Mouse (Mus musculus) midbrain, embryonic 13.5 days (tissue): ENCODE results near the gene Pole2. TPM values are rescaled to one million over a fixed set of nuclear protein-coding genes. Genes with fewer than 3 reads are reported as not detected.

Experiments used
- ATAC-seq: fragments of 200-750 bp; cut with Nextera tagmentation; 2 replicates; pipeline ENCODE4 v1.8.0; 2017; ENCODE audit warnings: mild to moderate bottlenecking, moderate TSS enrichment, moderate library complexity
- H3K27ac ChIP-seq: fragments of 300-500 bp; sonication (generic); 2 replicates; pipeline ENCODE4 v1.5.1; 2015; ENCODE audit warnings: inconsistent platforms, mild to moderate bottlenecking, moderate library complexity
- H3K27me3 ChIP-seq: fragments of 300-500 bp; sonication (generic); 2 replicates; pipeline ENCODE4 v1.6.1; 2015; ENCODE audit warnings: mild to moderate bottlenecking, inconsistent platforms
- H3K36me3 ChIP-seq: fragments of 300-500 bp; sonication (generic); 2 replicates; pipeline ENCODE4 v1.6.1; 2015; ENCODE audit warnings: mild to moderate bottlenecking, inconsistent platforms
- H3K4me1 ChIP-seq: fragments of 300-500 bp; sonication (generic); replicated peaks from 2 replicates; pipeline ENCODE4 v1.6.1; 2015; ENCODE audit warnings: inconsistent platforms
- H3K4me2 ChIP-seq: fragments of 300-500 bp; sonication (generic); replicated peaks from 2 replicates; pipeline ENCODE4 v1.6.1; 2015; ENCODE audit warnings: moderate library complexity, mild to moderate bottlenecking, inconsistent platforms
- H3K4me3 ChIP-seq: fragments of 300-500 bp; sonication (generic); replicated peaks from 2 replicates; pipeline ENCODE4 v1.5.1; 2015; ENCODE audit warnings: mild to moderate bottlenecking, inconsistent platforms
- H3K9ac ChIP-seq: fragments of 300-500 bp; sonication (generic); replicated peaks from 2 replicates; pipeline ENCODE4 v1.6.1; 2015; ENCODE audit warnings: mild to moderate bottlenecking, inconsistent platforms
- H3K9me3 ChIP-seq: fragments of 300-500 bp; sonication (generic); 2 replicates; pipeline ENCODE4 v1.6.1; 2016; ENCODE audit warnings: mild to moderate bottlenecking, inconsistent platforms
- WGBS: fragments of 180-500 bp; shearing (Covaris S2); methylation state at CpG from one replicate; pipeline ENCODE4 v1.1.7; 2015; 5-methylcytosine and 5-hydroxymethylcytosine counted together
- polyA plus RNA-seq: library from polyadenylated mRNA; unstranded; fragments of >200 nt; fragmentation: Nextera tagmentation; extraction: Ambion mirVana; gene quantifications from 2 replicates; pipeline ENCODE4 v1.2.1, GENCODE M21; 2015

Pole2 gene
- polyA plus RNA-seq, 1 experiment from 2014 or later: 10.0 TPM

DNA sequence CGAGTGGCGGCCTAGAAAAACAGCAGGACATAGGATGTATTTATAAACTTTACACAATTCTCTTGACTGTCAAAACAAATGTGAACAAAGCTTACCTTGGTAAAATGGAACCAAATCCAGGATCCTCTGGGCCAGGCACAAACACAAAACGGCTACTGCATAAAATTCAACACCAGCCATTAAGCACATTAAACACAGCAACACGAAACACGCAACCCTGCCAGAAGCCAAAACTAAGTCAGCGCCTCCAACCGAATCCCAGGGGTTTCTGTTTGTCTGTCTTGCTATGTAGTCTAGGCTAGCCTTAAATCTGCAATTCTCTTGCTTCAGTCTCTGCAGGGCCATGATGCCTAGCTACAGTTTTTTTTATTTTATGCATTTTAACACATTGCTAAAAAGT is 20.1 kb downstream of the Pole2 start:
- Histone ChIP-seq H3K27me3 (no peaks in the 10 kb centered on the region), H3K4me2 (no peak overlapping the region), H3K4me1 (no peaks in the 10 kb centered on the region; the same call in 1 of the 2 replicates), H3K36me3 (no peaks in the 10 kb centered on the region; the same call in none of the 2 replicates), H3K9me3 (no peaks in the 10 kb centered on the region), H3K4me3 (no peak overlapping the region), H3K27ac (no peak overlapping the region), H3K9ac (no peak overlapping the region)
- no peak for ATAC-seq
- WGBS: 97% methylated on average over 7 of the region's 7 CpGs

DNA sequence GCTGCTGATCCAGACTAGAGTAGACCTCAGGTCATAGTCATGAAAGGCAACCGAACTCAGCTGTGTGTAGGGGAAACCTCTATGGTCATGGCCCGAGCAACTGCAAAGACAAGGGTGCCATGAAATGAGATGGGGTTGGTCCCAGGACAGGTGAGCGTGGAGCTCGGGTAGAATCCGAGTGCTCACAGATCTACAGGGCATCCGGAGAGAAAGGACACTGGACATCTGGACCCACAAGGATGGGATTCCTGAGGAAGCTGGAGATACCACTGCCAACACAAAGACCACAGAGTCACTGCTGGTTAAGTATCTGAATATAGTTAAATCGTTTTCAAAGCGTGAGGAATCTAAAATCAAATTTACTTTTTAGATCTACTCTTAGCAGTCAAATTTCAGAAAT is 20.6 kb downstream of the Pole2 start:
- Histone ChIP-seq H3K4me1 (no peaks in the 10 kb centered on the region; the same call in 1 of the 2 replicates), H3K4me2 (no peak overlapping the region), H3K9ac (no peak overlapping the region), H3K36me3 (peaks cover 4% of the 10 kb centered on the region), H3K4me3 (no peak overlapping the region), H3K27ac (no peak overlapping the region), H3K9me3 (no peaks in the 10 kb centered on the region), H3K27me3 (no peaks in the 10 kb centered on the region)
- no peak for ATAC-seq
- 93% methylated on average over 8 of the region's 8 CpGs for WGBS

DNA sequence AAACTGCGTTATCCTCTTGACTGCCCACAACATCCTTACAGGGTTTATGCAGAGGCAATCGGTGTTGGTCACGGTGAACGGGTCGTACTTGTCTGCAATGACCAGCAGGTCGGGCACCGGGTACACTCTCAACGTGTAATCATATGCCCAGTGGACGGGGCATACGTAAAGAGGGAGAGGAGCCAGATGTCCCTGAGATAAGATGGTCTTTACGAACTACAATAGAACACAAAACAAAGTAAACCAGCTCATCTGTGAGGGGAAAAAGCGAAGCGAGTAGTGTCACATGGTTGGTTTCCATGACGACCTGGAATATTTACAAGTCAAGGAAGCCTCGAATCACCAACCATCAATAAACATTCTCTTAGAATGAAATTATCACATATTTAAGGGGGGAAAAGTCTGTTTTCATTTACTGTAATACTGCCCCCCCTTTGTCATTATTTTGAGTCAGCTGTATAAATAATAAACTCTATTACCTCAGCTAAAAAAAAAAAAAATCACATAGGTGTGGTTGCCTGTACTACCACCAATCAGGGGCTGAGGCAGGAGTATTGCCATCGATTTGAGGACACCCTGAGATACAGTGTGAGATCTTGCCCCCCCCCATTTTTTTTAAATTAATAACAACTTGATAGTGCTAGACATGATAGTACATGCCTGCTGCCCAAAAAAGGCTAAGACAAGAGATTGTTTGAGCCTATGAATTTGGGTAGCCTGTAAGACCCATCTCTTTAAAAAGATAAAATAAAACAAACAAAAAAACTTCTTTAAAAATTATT is 23.8 kb downstream of the Pole2 start, which contains the start of gene Gm49384:
TSS of gene Gm49384 (minus strand) at position 216 of the 782 bp plus-strand sequence.
- H3K36me3 ChIP-seq: peaks cover 22% of the 10 kb centered on the region

DNA sequence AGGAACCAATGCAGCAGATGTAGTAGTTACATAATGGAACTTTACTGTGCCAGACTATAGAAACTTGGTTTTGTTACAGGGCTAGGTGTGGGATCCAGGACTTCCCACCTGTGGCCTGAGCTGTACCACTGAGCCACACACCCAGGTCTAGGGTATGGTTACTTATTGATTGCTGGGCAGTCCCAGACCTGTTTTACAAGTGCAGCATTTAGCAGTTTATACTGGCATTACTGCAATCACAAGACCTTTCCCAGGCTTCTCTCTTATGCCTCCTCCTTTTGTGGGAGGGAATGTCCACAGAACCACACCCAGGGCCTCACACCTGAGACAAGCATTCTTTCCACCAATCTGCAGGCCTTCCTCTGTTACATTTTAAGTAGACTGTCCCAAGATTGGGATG is 29.0 kb downstream of the Pole2 start:
- ATAC-seq: no peak
- Histone ChIP-seq H3K4me2 (peak overlapping the region; percentile 96; the same call in 1 of the 2 replicates), H3K9me3 (no peaks in the 10 kb centered on the region), H3K27ac (no peak overlapping the region), H3K4me3 (peak overlapping the region; percentile 96; the same call in 1 of the 2 replicates), H3K27me3 (no peaks in the 10 kb centered on the region), H3K4me1 (peaks cover 31% of the 10 kb centered on the region), H3K9ac (no peak overlapping the region), H3K36me3 (peaks cover 23% of the 10 kb centered on the region)

More for the DNA sequence above, 23.8 kb downstream of the Pole2 start, which contains the start of gene Gm49384:
- no peaks in the 10 kb centered on the region for H3K27me3 ChIP-seq
- no peak within 1 kb of the TSS for H3K4me3 ChIP-seq
- H3K9ac ChIP-seq: no peak within 1 kb of the TSS
- H3K27ac ChIP-seq: no peak within 1 kb of the TSS
- no peak within 1 kb of the TSS; the same call in 1 of the 2 replicates for H3K4me2 ChIP-seq
- peak; percentile 55; the same call in 1 of the 2 replicates for ATAC-seq
- 67% methylated on average over 16 of the region's 16 CpGs for WGBS
- H3K4me1 ChIP-seq: peaks cover 4% of the 10 kb centered on the region; the same call in 1 of the 2 replicates
- no peaks in the 10 kb centered on the region for H3K9me3 ChIP-seq

DNA sequence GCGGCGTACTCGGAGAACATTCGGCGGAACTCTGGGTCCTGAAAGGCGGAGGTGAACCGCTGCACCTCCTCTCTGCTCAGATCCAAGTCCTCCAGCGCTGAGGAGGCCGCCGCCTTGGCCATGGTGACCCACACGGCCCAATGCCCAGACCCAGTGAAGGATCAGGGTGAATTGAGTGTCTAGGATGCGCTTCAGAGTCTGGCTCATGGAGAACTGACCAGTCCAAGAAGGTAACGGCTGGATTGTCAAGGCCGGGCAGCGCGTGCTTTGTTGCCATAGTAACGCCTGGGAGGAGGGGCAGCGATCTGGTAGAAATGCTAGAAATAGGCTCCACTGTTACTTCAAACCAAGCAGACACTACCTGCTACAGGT is 29.8 kb downstream of the Pole2 start, which contains the start of gene Dnaaf2:
TSS of gene Dnaaf2 (minus strand) at position 266 of the 372 bp plus-strand sequence.
- peak; percentile 61 for ATAC-seq

DNA sequence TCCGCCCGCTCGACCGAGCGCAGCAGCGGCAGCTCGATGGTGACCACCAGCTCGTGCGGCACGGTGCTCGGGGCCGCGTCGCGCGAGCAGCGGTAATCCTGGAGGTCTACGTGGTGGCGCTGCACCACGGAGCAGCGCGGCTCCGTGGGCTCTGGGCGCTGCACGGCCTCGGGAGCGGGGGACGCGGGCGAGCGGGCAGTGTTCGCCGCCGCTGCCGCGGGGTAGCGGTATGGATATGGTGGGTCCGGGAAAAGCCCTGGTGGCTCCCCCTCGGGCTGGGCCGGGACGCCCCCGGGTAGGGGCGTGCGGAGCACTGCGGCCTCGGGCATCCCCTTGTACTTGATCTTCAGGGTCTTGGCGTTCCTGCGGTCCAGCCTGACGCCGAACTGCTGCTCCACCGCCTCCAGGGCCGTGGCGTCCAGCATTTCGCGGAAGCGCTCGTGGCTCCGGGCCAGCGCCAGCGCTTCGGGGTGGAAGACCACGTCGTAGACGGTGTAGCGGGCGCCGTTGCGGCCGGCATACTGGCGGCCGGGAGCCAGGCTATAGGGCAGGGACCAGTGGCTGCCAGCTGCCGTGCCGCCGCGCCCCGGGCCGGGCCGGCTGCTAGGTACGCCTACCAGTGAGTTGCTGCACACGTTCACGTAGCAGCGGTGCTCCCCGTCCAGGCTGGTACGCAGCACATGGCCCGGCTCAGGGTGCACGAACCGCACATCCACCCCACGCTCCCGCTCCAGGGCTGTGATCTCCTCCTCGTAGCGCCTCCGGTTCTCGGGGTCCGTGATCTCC is 30.4 kb downstream of the Pole2 start:
- Histone ChIP-seq H3K27ac (peak overlapping the region; percentile 89), H3K4me1 (peaks cover 31% of the 10 kb centered on the region), H3K4me2 (peak overlapping the region; percentile 96), H3K27me3 (no peaks in the 10 kb centered on the region), H3K9me3 (no peaks in the 10 kb centered on the region), H3K9ac (peak overlapping the region; percentile 89), H3K36me3 (peaks cover 21% of the 10 kb centered on the region), H3K4me3 (peak overlapping the region; percentile 96)
- under 1% methylated on average over 94 of the region's 94 CpGs for WGBS
- ATAC-seq: peak; percentile 83

More for the DNA sequence above, 29.8 kb downstream of the Pole2 start, which contains the start of gene Dnaaf2:
- H3K27ac ChIP-seq: peak within 1 kb of the TSS; percentile 89
- H3K9me3 ChIP-seq: no peaks in the 10 kb centered on the region
- H3K36me3 ChIP-seq: peaks cover 23% of the 10 kb centered on the region
- peak within 1 kb of the TSS; percentile 89 for H3K9ac ChIP-seq
- H3K4me2 ChIP-seq: peak within 1 kb of the TSS; percentile 96
- peaks cover 31% of the 10 kb centered on the region for H3K4me1 ChIP-seq
- H3K4me3 ChIP-seq: peak within 1 kb of the TSS; percentile 96
- 0% methylated on average over 18 of the region's 18 CpGs for WGBS
- H3K27me3 ChIP-seq: no peaks in the 10 kb centered on the region

DNA sequence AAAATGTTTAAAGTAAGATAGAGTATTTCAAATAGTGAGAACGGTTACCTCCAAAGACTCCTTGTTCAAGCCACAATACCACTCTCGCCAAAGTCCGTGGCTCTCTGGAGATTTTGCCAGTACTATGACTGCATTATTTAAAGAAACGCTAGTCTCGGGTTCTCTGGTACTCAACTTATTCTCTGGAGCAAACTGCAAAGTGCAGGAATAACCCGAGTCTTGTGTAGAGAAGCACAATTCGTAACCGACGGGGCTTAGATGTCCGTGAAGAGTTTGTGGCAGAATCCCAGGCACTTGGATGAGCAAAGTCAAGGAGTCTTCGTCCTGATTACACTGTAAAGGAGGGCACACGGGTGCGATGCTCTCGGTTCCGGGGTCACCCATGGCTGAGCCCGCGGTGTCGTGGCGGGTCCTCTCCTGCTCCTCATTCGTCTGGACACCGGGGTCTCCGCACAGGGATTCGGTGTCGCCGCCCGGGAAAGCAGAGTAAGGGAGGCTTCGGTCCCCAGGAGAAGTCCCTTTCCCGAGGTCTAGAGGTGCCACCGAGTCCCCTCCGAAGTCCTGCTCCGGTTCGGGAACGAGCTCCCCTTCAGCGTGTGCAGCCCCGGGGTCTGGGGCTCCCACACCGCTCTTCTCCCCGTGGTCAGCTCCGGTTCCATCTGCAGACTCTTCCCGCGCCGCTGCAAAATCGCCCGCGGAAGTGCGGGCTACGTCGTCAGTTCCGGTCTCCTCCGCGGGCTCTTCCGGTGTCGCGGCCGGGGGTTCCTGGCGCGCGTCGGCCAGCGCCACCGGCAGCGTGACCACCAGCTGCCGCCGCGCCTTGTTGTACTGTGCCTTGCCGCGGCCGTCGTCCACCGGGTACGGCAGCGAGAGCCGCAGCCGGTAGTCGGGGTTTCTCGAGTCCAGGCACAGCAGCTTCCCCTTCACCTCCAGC is 31.3 kb downstream of the Pole2 start, which contains the start of gene Gm49383:
TSS of gene Gm49383 (minus strand) at position 661 of the 934 bp plus-strand sequence.
- no peaks in the 10 kb centered on the region for H3K27me3 ChIP-seq
- peak within 1 kb of the TSS; percentile 96 for H3K4me3 ChIP-seq
- peak within 1 kb of the TSS; percentile 89 for H3K27ac ChIP-seq
- peaks cover 31% of the 10 kb centered on the region for H3K4me1 ChIP-seq
- peaks cover 13% of the 10 kb centered on the region for H3K36me3 ChIP-seq
- H3K9ac ChIP-seq: peak within 1 kb of the TSS; percentile 89
- under 1% methylated on average over 75 of the region's 75 CpGs for WGBS
- H3K4me2 ChIP-seq: peak within 1 kb of the TSS; percentile 96
- ATAC-seq: peak; percentile 90
- no peaks in the 10 kb centered on the region for H3K9me3 ChIP-seq

DNA sequence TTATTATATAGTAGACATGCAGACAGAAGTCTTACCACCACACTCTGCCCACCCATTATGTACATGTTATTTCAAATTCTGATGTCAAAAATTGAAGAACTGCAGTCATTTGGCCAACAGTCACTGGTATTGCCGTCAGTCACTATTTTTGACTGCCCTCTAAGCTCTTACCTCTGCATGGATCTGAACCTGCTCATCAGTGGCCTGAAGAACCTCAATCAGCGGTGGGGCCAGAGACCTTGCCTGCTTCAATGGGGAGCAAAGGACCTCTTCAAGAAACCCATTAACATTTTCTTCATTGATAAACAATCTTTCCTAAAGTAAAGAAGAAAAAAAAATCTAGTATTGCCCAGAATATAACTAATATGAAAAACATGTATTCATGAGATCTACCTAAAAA is 35.4 kb downstream of the Pole2 start:
- no peaks in the 10 kb centered on the region for H3K9me3 ChIP-seq
- no peaks in the 10 kb centered on the region for H3K27me3 ChIP-seq
- WGBS: 92% methylated on average over 2 of the region's 2 CpGs
- no peak overlapping the region for H3K9ac ChIP-seq
- no peak overlapping the region for H3K27ac ChIP-seq
- H3K4me1 ChIP-seq: peaks cover 14% of the 10 kb centered on the region
- peaks cover 23% of the 10 kb centered on the region for H3K36me3 ChIP-seq
- no peak overlapping the region for H3K4me2 ChIP-seq
- H3K4me3 ChIP-seq: no peak overlapping the region
- ATAC-seq: no peak

DNA sequence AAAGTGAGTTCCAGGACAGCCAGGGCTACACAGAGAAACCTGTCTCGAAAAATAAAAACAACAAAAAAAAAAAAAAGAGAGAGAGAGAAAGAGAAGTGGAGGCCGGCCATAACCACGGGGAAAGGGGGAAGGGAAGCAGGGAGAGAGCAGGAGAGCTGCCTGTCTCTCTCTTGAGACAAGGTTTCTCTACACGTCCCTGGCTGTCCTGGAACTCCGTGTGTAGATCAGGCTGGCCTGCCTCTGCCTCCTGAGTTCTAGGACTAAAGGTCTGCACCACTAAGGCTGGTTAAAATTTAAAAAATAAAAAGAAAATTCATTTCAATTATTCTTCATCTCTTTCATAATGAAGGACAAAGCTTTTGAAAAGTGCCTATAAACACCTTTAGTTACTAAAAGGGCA is 36.6 kb downstream of the Pole2 start:
- no peaks in the 10 kb centered on the region for H3K27me3 ChIP-seq
- H3K4me2 ChIP-seq: no peak overlapping the region
- no peak overlapping the region for H3K9ac ChIP-seq
- no peak for ATAC-seq
- 95% methylated on average over 5 of the region's 5 CpGs for WGBS
- H3K4me3 ChIP-seq: no peak overlapping the region
- peaks cover 27% of the 10 kb centered on the region for H3K36me3 ChIP-seq
- peaks cover 20% of the 10 kb centered on the region for H3K4me1 ChIP-seq
- no peak overlapping the region for H3K27ac ChIP-seq
- no peaks in the 10 kb centered on the region for H3K9me3 ChIP-seq

DNA sequence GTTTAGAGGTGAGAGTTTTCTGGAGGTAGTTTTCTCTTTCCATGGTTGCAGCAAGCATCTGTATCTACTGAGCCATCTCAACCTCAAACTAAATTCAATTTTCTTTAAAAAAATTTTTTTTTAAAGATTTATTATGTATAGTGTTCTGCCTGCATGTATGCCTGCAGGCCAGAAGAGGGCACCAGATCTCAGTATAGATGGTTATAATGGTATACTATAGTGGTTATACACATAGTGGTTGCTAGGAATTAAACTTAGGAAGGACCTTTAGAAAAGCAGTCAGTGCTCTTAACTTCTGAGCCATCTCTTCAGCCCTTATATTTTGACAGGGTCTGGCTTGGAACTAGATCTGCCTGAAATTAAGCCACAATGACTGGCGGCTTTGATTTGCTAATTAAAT is 37.5 kb downstream of the Pole2 start:
- H3K4me1 ChIP-seq: peaks cover 15% of the 10 kb centered on the region
- no peak overlapping the region for H3K4me3 ChIP-seq
- no peak overlapping the region for H3K4me2 ChIP-seq
- H3K9ac ChIP-seq: no peak overlapping the region
- no peaks in the 10 kb centered on the region for H3K9me3 ChIP-seq
- no peaks in the 10 kb centered on the region for H3K27me3 ChIP-seq
- no peak for ATAC-seq
- peaks cover 27% of the 10 kb centered on the region for H3K36me3 ChIP-seq
- no peak overlapping the region for H3K27ac ChIP-seq
- 100% methylated on average over 1 of the region's 1 CpGs for WGBS

DNA sequence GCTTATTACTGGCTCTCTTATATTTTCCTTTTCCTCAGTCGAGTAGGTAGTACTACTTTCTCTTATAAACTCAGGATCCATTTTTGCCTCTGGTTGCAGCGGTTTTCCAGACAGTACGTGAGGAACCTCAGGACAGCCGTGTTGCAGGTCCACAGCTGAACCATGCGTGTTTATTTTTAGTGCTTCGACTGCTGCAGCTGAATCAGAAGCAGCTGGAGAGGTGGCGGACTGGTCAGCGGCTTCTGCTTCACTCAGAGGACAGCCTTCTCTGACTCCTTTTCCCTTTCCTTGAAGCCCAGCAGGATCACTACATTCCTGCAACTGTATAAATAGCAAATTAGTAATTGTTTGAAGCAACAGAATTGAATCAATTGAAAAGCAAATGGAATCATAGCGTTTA is 37.9 kb downstream of the Pole2 start:
- ATAC-seq: no peak
- 93% methylated on average over 9 of the region's 9 CpGs for WGBS
- peaks cover 27% of the 10 kb centered on the region for H3K36me3 ChIP-seq
- no peak overlapping the region for H3K4me2 ChIP-seq
- H3K9me3 ChIP-seq: no peaks in the 10 kb centered on the region
- no peak overlapping the region for H3K4me3 ChIP-seq
- H3K27ac ChIP-seq: no peak overlapping the region
- peaks cover 17% of the 10 kb centered on the region for H3K4me1 ChIP-seq
- H3K9ac ChIP-seq: no peak overlapping the region
- no peaks in the 10 kb centered on the region for H3K27me3 ChIP-seq
